Mouse (Mus musculus): ENCODE results near the gene Avp.
A peak's percentile ranks its signal among the peaks of the same experiment; 100 is the strongest.
"Not testable (repeated sequence)": the region's sequence is repeated elsewhere in the genome, so short reads cannot be mapped to it uniquely, and the experiment has no call there.

Gene Avp

DNA sequence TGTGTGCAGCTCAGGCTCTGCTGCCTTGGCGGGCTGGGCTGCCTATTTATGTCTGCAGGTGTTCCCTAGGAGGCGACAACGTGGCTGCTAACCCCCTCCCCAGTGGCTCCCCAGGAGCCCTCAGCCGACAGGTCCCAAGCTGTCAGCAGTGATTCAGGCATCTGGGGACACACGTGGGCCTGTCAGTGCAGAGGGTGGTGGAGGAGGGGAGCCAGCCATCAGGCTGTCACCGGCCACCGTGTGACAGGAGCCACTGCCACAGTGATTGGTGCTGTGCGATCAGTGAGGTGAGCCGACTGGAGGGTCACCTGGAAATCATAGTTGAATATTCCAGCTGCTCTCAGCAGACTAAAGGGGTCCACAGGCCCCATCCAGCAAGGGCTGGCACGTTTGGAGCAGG is at the start of gene Avp:
TSS of gene Avp (minus strand) at position 3 of the 400 bp plus-strand sequence.
- no peak for DNase-seq (ENCODE audit: low spot score)

DNA sequence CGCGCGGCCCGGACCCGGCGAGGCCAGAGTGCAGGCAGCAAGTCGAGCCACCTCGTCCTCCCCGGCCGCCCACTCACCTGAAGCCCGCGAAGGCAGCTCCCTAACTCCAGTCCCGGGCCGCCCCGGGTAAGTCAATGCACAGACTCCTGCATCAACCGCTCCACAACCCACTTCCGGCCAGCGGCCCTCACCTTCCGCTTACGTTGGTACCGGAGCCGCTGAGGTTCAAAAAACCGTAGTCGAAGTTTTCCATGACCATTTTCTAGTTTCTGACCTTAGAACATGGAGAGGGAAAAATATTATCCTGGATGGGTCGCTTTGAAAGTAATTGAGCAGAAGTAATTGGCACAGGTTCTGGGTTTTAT is 47.5 kb upstream of the Avp start, which contains the start of the genes Fastkd5 and Ubox5:
TSS of gene Fastkd5 (minus strand) at position 189 of the 365 bp plus-strand sequence.
TSS of gene Ubox5 (minus strand) at position 200 of the 365 bp plus-strand sequence.
- DNase-seq (ENCODE audit: low spot score) = peak; percentile 77

DNA sequence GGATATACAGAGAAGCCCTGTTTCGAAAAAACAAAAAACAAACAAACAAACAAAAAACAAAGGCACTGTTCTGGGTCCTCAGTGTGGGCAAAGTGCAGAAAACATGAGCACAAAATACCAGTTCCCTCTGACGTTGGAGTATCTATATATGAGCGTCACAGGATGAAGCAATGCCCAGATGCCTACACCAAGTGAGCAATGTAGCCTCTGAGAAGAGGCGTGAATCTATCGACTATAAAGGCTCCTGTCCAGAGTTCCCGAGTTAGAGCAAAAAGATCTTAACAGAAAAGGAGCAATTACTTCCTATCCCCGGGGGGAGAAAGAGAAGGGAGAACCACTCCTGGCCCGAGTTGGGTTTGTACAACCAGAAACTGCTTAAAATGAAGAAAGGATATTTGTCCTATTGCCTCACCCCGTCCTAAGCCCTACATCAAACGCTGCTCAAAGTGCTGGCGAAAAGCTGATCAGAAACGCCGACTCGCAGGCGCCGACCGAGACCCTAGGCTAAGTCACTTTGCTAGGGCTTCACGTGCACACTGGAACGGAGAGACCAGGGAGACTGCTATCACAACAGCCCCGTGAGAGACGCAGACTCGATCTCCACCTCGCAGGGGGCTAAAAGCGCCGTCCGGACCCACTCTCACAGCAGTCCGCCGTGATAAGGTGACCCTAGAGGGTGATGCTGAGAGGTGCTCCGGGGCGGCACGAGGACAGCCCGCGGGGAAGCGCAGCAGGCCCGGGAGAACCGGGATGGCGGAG is 46.9 kb upstream of the Avp start:
- DNase-seq (ENCODE audit: low spot score) = no peak

DNA sequence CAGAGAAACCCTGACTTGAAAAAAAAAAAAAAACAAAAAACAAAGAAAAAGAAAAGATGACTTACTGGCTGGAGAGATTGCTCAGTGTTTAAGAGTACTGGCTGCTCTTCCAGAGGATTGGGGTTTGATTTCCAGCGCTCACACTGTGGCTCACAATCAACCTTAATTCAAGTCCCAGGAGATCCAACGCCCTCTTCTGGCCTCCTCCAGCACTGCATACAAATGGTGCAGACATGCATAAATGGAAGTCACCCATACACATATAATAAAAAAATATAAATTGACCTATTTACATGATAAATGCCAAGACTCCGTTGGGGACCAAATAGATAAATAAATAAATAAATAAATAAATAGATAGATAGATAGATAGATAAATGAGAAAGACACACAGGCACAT is 46.1 kb upstream of the Avp start:
- no peak for DNase-seq (ENCODE audit: low spot score)

GRCm38 (mm10) chr2:130618972-130619371 is 36.6 kb upstream of the Avp start:
- DNase-seq (ENCODE audit: low spot score) = no peak

DNA sequence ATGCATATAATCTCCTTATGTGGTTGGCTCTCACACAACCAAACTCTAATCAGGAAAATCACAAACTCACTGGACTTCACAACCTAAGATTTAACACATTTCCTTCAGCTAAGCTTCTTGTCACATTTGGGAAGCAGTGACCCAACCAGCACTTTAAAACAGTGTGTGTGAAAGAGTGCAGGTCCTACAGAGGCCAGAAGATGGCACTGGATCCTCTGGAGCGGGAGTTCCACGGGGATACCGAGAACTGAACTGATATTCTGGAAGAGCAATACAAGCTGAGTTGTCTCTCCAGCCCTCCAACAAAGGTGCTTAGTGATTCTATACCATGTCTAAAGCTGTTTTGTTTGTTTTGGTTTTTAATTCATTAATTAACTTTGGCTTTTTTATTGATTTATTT is 30.7 kb upstream of the Avp start:
- no peak for DNase-seq (ENCODE audit: low spot score)

GRCm38 (mm10) chr2:130602195-130602594 is 19.8 kb upstream of the Avp start:
- DNase-seq (ENCODE audit: low spot score) = no peak

DNA sequence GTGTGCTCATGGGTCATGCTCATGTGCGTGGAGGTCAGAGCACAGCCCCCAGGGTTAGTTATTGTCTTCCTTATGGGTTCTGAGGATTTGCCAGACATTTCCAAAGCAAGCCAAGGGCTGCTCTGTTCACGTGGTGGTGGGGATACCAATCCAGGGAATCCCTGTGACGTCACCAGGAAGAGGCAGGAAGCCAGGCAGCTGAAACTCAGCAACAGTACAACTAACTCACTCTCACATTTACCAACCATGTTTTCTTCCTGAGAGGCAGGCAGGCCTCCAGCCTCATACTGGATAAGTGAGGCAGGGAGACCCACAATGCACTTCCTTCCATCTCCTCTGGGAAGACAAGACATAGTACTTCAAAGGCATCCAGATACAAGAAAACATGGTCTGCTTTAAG is 16.0 kb upstream of the Avp start:
- DNase-seq (ENCODE audit: low spot score) = no peak

- DNase-seq (ENCODE audit: low spot score) = no peak
Measured at GRCm38 (mm10) chr2:130597601-130598010, 15.3 kb upstream of the Avp start.

- DNase-seq (ENCODE audit: low spot score) = no peak
Measured at GRCm38 (mm10) chr2:130595596-130595995, 13.2 kb upstream of the Avp start.

DNA sequence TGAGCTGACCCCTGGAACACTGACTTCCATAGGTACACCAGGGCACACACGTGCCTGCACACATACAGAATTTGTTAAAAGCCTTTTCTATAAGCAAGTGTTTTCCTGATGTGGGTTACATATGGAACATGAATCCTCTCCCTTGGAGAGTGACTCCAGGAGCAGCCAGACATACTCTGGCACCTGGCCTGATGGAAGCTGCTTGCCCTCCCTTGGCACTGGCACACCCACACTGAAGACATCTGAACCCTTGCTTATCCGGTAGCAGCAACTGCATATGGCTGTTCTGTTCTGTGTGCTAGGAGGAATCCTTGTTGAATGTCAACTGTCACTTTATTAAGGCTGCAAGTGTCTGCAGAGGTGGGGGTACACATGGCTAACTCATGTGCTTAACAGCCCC is 8.7 kb upstream of the Avp start:
- no peak for DNase-seq (ENCODE audit: low spot score)

DNA sequence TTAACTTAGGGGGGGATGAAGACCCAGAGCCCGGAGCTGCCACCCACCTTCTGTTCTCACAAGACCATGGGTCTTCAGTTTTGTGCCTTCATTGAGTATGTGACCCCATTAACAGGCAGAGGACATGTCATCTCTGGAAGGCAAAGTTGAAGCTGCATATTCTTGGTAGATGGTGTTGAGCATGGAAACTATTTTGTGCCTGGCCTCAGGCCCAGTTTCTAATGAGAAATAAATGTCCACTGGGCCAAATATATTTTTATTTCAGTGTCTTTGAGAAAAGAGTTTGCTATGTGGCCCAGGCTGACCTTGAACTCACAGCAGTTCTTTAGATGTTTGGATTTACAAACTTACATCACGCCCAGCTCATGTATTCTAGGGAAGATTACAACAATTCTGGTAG is 7.4 kb upstream of the Avp start:
- no peak for DNase-seq (ENCODE audit: low spot score)

DNA sequence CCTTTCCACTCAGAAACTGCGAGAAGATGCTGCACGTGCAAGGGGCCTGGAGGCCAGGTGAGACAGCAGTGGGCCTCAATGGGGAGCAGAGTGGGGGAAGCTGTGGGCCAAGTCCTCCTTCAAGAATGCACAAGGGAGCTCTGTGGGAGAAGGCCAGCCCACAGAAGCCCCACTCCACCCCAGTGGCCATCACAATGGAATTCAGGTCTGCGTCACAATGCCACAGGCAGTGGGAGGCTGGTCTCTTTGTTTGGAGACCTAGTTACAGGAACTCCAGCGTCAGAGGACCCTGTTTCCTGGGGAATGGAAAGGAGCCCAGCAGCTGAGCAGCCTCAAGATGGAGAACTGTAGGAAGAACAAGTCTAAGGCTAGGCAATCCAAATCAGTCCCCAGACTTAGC is 6.8 kb upstream of the Avp start:
- no peak for DNase-seq (ENCODE audit: low spot score)

GRCm38 (mm10) chr2:130588373-130588772 is 6.0 kb upstream of the Avp start:
- no peak for DNase-seq (ENCODE audit: low spot score)

- DNase-seq (ENCODE audit: low spot score) = no peak
Measured at GRCm38 (mm10) chr2:130586016-130586415, 3.7 kb upstream of the Avp start.

GRCm38 (mm10) chr2:130583902-130584560 is 1.7 kb upstream of the Avp start:
- no peak for DNase-seq (ENCODE audit: low spot score)

- no peak for DNase-seq (ENCODE audit: low spot score)
Measured at GRCm38 (mm10) chr2:130581201-130581600, 1.2 kb downstream of the Avp start.

- DNase-seq (ENCODE audit: low spot score) = no peak
Measured at GRCm38 (mm10) chr2:130579791-130580190, 2.6 kb downstream of the Avp start.

DNA sequence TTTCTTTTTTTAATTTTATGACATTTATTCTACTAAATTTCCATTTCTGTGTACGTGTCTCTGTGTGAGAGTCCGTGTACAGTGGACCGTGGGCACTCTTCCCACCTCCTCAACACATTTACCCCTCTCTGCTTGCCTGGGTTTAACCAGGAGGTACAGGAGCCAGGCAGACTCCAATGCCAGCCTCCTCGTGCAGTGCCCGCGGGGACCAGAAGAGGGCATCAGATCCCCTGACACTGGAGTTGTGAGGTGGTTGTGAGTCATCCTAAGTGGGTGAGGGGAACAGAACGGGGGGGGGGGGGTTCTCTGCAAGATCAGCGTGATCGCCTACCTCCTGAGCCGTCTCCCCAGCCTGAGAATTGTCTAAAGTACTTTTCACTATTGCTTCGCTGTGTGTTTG is 4.2 kb downstream of the Avp start:
- peak; percentile 48 for DNase-seq (ENCODE audit: low spot score)

DNA sequence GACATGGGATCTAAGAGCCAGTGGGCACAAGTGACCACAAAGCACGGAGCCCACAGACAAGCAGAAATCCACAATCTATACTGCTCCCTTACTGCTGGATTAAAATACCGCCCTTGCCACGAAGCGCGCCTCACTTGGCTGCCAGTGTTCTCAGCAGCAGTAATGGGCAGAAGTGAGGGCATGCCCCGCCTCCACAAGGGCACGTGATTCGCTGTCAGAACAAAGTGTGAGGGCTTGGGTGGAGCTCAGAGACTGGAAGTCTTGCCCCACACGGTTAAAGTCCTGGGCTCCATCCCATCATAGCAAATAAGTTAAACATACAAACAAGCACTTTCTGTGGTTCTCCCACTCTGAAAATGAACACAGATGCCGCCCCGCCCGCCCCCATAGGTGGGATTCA is 4.7 kb downstream of the Avp start:
- DNase-seq (ENCODE audit: low spot score) = peak; percentile 23

GRCm38 (mm10) chr2:130577021-130577420 is 5.3 kb downstream of the Avp start:
- no peak for DNase-seq (ENCODE audit: low spot score)

DNA sequence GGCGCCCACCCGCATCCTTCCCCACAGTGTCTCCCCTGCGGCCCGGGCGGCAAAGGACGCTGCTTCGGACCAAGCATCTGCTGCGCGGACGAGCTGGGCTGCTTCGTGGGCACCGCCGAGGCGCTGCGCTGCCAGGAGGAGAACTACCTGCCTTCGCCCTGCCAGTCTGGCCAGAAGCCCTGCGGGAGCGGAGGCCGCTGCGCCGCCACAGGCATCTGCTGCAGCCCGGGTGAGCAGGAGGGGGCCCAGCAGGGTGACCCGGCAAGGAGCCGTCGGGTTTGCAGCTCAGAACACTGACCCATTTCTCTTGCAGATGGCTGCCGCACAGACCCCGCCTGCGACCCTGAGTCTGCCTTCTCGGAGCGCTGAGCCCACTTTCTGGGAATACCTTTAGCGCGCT is 5.8 kb downstream of the Avp start:
- not testable (repeated sequence) for DNase-seq (ENCODE audit: low spot score)

GRCm38 (mm10) chr2:130575873-130576272 is 6.5 kb downstream of the Avp start, which contains the start of gene Oxt:
Gene Oxt, plus strand, starts transcription at chr2:130576173.
- no peak for DNase-seq (ENCODE audit: low spot score)

DNA sequence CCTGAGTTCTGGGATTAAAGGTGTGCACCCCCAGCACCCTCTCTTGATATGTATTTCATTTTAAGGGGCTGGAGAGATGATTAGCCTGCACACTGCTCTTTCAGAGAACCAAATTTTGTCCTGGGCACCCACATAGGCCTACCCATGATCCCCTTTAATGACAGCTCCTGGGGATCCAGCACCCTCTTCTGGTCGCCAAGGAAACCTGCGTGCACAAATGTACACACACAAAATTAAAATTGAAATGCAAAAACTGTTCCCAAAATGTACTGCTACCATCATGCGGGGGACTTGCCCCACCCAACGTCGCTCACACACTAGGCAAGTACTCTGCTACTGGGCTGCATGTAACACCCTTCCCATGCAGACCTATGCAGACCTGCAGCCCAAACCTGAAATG is 7.4 kb downstream of the Avp start:
- DNase-seq (ENCODE audit: low spot score) = no peak

Data from spleen, adult 12 weeks (tissue).